Mouse (Mus musculus): ENCODE data around the gene Tesmin. TPM values are rescaled to one million over a fixed set of nuclear protein-coding genes. Genes with fewer than 3 reads are reported as not detected.

Tesmin gene
- polyA plus RNA-seq, 1 experiment from 2014 or later: 0.36 TPM

GRCm38 (mm10) chr19:3428057-3428830 is 39.6 kb downstream of the Tesmin start:
- no peak overlapping the region for H3K4me2 ChIP-seq (replicated peaks; ENCODE audit: low read depth, low read length)
- H3K27me3 ChIP-seq (ENCODE audit: control insufficient read depth, insufficient read depth, low read length): no peaks in the 10 kb centered on the region
- DNase-seq (ENCODE audit: low spot score) (no peak), ATAC-seq (ENCODE audit: low FRiP score) (no peak)
- H3K4me1 ChIP-seq (replicated peaks; ENCODE audit: control insufficient read depth, insufficient read depth, low read length): no peaks in the 10 kb centered on the region
- H3K9ac ChIP-seq (ENCODE audit: low read depth, low read length): no peak overlapping the region
- 87% methylated on average over 15 of the region's 15 CpGs for WGBS
- H3K36me3 ChIP-seq (ENCODE audit: control insufficient read depth, insufficient read depth, low read length): no peaks in the 10 kb centered on the region
- H3K9me3 ChIP-seq (ENCODE audit: control insufficient read depth, low read length): no peaks in the 10 kb centered on the region
- no peak overlapping the region for H3K4me3 ChIP-seq (ENCODE audit: low read depth, low read length)
- H3K27ac ChIP-seq (ENCODE audit: low read depth, low read length): no peak overlapping the region

GRCm38 (mm10) chr19:3429156-3429816 is 40.6 kb downstream of the Tesmin start:
- 53% methylated on average over 7 of the region's 7 CpGs for WGBS
- DNase-seq (ENCODE audit: low spot score) (peak; percentile 32), ATAC-seq (ENCODE audit: low FRiP score) (peak; percentile 33; the same call in 1 of the 2 replicates)
- no peaks in the 10 kb centered on the region for H3K4me1 ChIP-seq (replicated peaks; ENCODE audit: control insufficient read depth, insufficient read depth, low read length)
- no peaks in the 10 kb centered on the region for H3K27me3 ChIP-seq (ENCODE audit: control insufficient read depth, insufficient read depth, low read length)
- H3K4me2 ChIP-seq (replicated peaks; ENCODE audit: low read depth, low read length): no peak overlapping the region
- H3K9me3 ChIP-seq (ENCODE audit: control insufficient read depth, low read length): no peaks in the 10 kb centered on the region
- no peak overlapping the region for H3K27ac ChIP-seq (ENCODE audit: low read depth, low read length)
- H3K9ac ChIP-seq (ENCODE audit: low read depth, low read length): no peak overlapping the region
- no peak overlapping the region for H3K4me3 ChIP-seq (ENCODE audit: low read depth, low read length)
- H3K36me3 ChIP-seq (ENCODE audit: control insufficient read depth, insufficient read depth, low read length): no peaks in the 10 kb centered on the region

DNA sequence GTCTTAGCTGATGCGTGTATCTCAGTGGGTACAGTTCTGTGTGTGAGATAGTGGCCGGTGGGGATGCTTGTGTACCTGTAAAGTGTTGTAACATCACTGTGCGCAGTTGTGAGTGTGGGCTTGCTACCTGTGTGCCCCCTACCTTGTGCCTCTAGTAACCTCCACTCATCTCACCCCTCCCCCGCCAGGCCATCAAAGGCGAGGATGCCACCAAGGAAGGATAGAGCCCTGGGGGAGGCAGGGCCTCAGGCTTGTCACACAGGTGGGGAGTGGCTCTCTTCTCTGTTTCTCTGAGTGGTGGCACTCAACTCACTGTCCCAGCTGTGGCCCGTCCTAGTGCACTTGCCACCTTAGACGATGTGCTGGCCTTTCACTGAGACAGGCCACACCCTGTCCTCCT is 42.4 kb downstream of the Tesmin start:
- Histone ChIP-seq H3K36me3 (ENCODE audit: control insufficient read depth, insufficient read depth, low read length) (no peaks in the 10 kb centered on the region), H3K4me2 (replicated peaks; ENCODE audit: low read depth, low read length) (no peak overlapping the region), H3K9ac (ENCODE audit: low read depth, low read length) (no peak overlapping the region), H3K27me3 (ENCODE audit: control insufficient read depth, insufficient read depth, low read length) (no peaks in the 10 kb centered on the region), H3K9me3 (ENCODE audit: control insufficient read depth, low read length) (no peaks in the 10 kb centered on the region), H3K4me3 (ENCODE audit: low read depth, low read length) (no peak overlapping the region), H3K4me1 (replicated peaks; ENCODE audit: control insufficient read depth, insufficient read depth, low read length) (no peaks in the 10 kb centered on the region), H3K27ac (ENCODE audit: low read depth, low read length) (no peak overlapping the region)
- no peak for ATAC-seq (ENCODE audit: low FRiP score)
- DNase-seq (ENCODE audit: low spot score): no peak
- WGBS: 69% methylated on average over 7 of the region's 7 CpGs

DNA sequence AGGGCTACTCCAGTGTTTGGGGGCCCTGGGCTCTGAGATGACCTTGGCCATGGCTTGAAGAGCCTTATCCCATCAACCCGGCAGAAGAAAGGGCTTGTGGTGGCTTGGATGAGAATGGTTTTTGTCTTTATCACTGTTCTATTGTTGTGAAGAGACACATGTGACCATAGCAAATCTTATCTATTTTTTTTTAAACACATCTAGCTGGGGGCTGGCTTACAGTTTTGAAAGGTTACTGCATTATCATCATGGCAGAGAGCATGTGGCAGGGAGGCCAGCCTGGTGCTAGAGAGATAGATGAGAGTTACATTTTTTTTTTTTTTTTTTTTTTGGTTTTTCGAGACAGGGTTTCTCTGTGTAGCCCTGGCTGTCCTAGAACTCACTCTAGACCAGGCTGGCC is 43.3 kb downstream of the Tesmin start:
- Histone ChIP-seq H3K9me3 (ENCODE audit: control insufficient read depth, low read length) (no peaks in the 10 kb centered on the region), H3K4me3 (ENCODE audit: low read depth, low read length) (no peak overlapping the region), H3K4me2 (replicated peaks; ENCODE audit: low read depth, low read length) (no peak overlapping the region), H3K9ac (ENCODE audit: low read depth, low read length) (no peak overlapping the region), H3K27me3 (ENCODE audit: control insufficient read depth, insufficient read depth, low read length) (no peaks in the 10 kb centered on the region), H3K36me3 (ENCODE audit: control insufficient read depth, insufficient read depth, low read length) (no peaks in the 10 kb centered on the region), H3K4me1 (replicated peaks; ENCODE audit: control insufficient read depth, insufficient read depth, low read length) (no peaks in the 10 kb centered on the region), H3K27ac (ENCODE audit: low read depth, low read length) (no peak overlapping the region)
- 80% methylated on average over 2 of the region's 2 CpGs for WGBS
- DNase-seq (ENCODE audit: low spot score) (no peak), ATAC-seq (ENCODE audit: low FRiP score) (no peak)

GRCm38 (mm10) chr19:3434124-3434523 is 45.5 kb downstream of the Tesmin start:
- Histone ChIP-seq H3K27ac (ENCODE audit: low read depth, low read length) (no peak overlapping the region), H3K36me3 (ENCODE audit: control insufficient read depth, insufficient read depth, low read length) (no peaks in the 10 kb centered on the region), H3K9me3 (ENCODE audit: control insufficient read depth, low read length) (no peaks in the 10 kb centered on the region), H3K9ac (ENCODE audit: low read depth, low read length) (no peak overlapping the region), H3K27me3 (ENCODE audit: control insufficient read depth, insufficient read depth, low read length) (no peaks in the 10 kb centered on the region), H3K4me3 (ENCODE audit: low read depth, low read length) (no peak overlapping the region), H3K4me1 (replicated peaks; ENCODE audit: control insufficient read depth, insufficient read depth, low read length) (no peaks in the 10 kb centered on the region), H3K4me2 (replicated peaks; ENCODE audit: low read depth, low read length) (no peak overlapping the region)
- DNase-seq (ENCODE audit: low spot score) (no peak), ATAC-seq (ENCODE audit: low FRiP score) (no peak)
- 45% methylated on average over 4 of the region's 4 CpGs for WGBS

GRCm38 (mm10) chr19:3434641-3435040 is 46.0 kb downstream of the Tesmin start:
- Histone ChIP-seq H3K4me2 (replicated peaks; ENCODE audit: low read depth, low read length) (no peak overlapping the region), H3K9ac (ENCODE audit: low read depth, low read length) (no peak overlapping the region), H3K4me1 (replicated peaks; ENCODE audit: control insufficient read depth, insufficient read depth, low read length) (no peaks in the 10 kb centered on the region), H3K27ac (ENCODE audit: low read depth, low read length) (no peak overlapping the region), H3K36me3 (ENCODE audit: control insufficient read depth, insufficient read depth, low read length) (no peaks in the 10 kb centered on the region), H3K4me3 (ENCODE audit: low read depth, low read length) (no peak overlapping the region), H3K9me3 (ENCODE audit: control insufficient read depth, low read length) (no peaks in the 10 kb centered on the region), H3K27me3 (ENCODE audit: control insufficient read depth, insufficient read depth, low read length) (no peaks in the 10 kb centered on the region)
- 35% methylated on average over 4 of the region's 4 CpGs for WGBS
- no peak for ATAC-seq (ENCODE audit: low FRiP score)
- no peak for DNase-seq (ENCODE audit: low spot score)

DNA sequence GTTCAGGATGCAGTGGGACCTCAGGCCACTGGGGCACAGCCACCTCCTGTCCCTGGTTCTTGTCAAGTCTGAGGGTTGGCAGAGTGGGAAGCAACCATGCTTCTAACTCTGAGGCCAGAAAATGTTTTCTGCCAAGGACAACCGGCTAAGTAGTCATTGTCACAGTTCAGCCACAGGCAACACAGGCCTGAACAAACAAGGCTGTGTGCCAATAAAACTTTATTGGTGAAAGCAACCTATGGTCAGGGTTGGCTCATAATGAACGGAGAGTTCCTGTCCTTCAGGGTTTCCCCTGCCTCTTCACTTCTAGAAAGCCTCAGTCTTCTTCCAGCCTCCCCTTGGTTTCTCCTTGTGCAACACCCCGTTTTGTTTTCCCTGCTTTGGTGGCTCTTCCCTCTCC is 47.2 kb downstream of the Tesmin start:
- Histone ChIP-seq H3K27ac (ENCODE audit: low read depth, low read length) (no peak overlapping the region), H3K4me1 (replicated peaks; ENCODE audit: control insufficient read depth, insufficient read depth, low read length) (no peaks in the 10 kb centered on the region), H3K36me3 (ENCODE audit: control insufficient read depth, insufficient read depth, low read length) (no peaks in the 10 kb centered on the region), H3K4me3 (ENCODE audit: low read depth, low read length) (no peak overlapping the region), H3K9me3 (ENCODE audit: control insufficient read depth, low read length) (no peaks in the 10 kb centered on the region), H3K9ac (ENCODE audit: low read depth, low read length) (no peak overlapping the region), H3K4me2 (replicated peaks; ENCODE audit: low read depth, low read length) (no peak overlapping the region), H3K27me3 (ENCODE audit: control insufficient read depth, insufficient read depth, low read length) (no peaks in the 10 kb centered on the region)
- 85% methylated on average over 3 of the region's 3 CpGs for WGBS
- no peak for ATAC-seq (ENCODE audit: low FRiP score)
- no peak for DNase-seq (ENCODE audit: low spot score)

DNA sequence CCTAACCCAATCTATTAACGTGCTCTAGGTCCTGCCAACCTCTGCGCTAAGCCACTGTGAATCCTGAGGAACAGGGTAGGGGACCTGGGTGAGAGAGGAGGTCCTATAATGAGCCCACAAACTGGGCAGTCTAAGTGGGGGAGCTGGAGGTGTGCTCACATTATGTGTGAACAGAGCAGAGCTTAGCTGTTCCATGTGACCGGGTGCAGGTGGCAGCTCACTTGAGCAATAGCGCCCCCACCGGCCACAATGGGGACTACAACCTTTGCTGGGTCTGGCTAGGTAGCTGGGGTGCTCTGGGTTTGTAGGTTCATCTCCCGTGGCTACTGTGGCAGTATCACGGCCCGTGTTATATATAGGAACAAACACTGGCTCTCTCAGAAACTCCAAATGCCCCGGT is 48.2 kb downstream of the Tesmin start:
- no peak overlapping the region for H3K27ac ChIP-seq (ENCODE audit: low read depth, low read length)
- DNase-seq (ENCODE audit: low spot score) (peak; percentile 45), ATAC-seq (ENCODE audit: low FRiP score) (no peak)
- H3K36me3 ChIP-seq (ENCODE audit: control insufficient read depth, insufficient read depth, low read length): no peaks in the 10 kb centered on the region
- no peak overlapping the region for H3K9ac ChIP-seq (ENCODE audit: low read depth, low read length)
- no peak overlapping the region for H3K4me3 ChIP-seq (ENCODE audit: low read depth, low read length)
- H3K4me1 ChIP-seq (replicated peaks; ENCODE audit: control insufficient read depth, insufficient read depth, low read length): no peaks in the 10 kb centered on the region
- H3K9me3 ChIP-seq (ENCODE audit: control insufficient read depth, low read length): no peaks in the 10 kb centered on the region
- 57% methylated on average over 9 of the region's 9 CpGs for WGBS
- H3K4me2 ChIP-seq (replicated peaks; ENCODE audit: low read depth, low read length): no peak overlapping the region
- H3K27me3 ChIP-seq (ENCODE audit: control insufficient read depth, insufficient read depth, low read length): no peaks in the 10 kb centered on the region

DNA sequence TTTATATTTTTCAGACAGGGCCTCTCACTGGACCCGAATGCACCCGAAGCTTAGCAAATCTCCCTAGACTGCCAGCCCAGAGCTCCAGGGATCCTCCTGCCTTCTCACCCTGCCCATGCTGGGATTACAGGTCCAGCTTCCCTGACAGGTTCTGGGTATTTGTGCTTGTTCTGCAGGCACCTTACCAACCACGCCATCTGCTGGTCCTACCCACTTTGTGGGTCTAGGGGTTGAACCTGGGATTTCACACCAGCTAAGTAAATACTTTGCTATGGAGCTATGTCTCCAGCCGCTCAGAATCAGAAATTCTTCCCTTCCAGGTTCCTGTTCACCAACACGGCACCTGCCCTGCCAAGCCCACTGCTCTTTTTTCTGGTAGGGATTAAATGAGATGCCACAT is 49.3 kb downstream of the Tesmin start:
- DNase-seq (ENCODE audit: low spot score): no peak
- Histone ChIP-seq H3K9me3 (ENCODE audit: control insufficient read depth, low read length) (no peaks in the 10 kb centered on the region), H3K4me1 (replicated peaks; ENCODE audit: control insufficient read depth, insufficient read depth, low read length) (no peaks in the 10 kb centered on the region), H3K27ac (ENCODE audit: low read depth, low read length) (no peak overlapping the region), H3K27me3 (ENCODE audit: control insufficient read depth, insufficient read depth, low read length) (no peaks in the 10 kb centered on the region), H3K9ac (ENCODE audit: low read depth, low read length) (no peak overlapping the region), H3K4me3 (ENCODE audit: low read depth, low read length) (no peak overlapping the region), H3K4me2 (replicated peaks; ENCODE audit: low read depth, low read length) (no peak overlapping the region), H3K36me3 (ENCODE audit: control insufficient read depth, insufficient read depth, low read length) (no peaks in the 10 kb centered on the region)
- no peak for ATAC-seq (ENCODE audit: low FRiP score)
- 69% methylated on average over 5 of the region's 5 CpGs for WGBS

Measured in hindbrain, embryonic 11.5 days (tissue).